Mouse (Mus musculus): Measurements from ENCODE around the gene Lgalsl. TPM values are rescaled to one million over a fixed set of nuclear protein-coding genes. Genes with fewer than 3 reads are reported as not detected.

Lgalsl gene
- total and polyA plus RNA-seq, 3 experiments: 8.1 to 22.7 (median 16.4) TPM

- dilution Hi-C loops (cut with MboI; ENCODE audit: extremely low pct_ligation_motif_present, extremely low pct_unique_long_range_greater_than_20kb, low sequenced_read_pairs) (no loop called here), in situ Hi-C loops (cut with MboI; ENCODE audit: low pct_ligation_motif_present, low pct_unique_long_range_greater_than_20kb, low sequenced_read_pairs) (no loop called here)
- Histone ChIP-seq H3K4me3 (replicated peaks in 1 of 3; ENCODE audit: low read depth in 2 of 3, low read length in 2 of 3, poor library complexity in 1 of 3) (peak overlapping the region; percentile 71 to 79 (median 79)), H3K4me1 (ENCODE audit: control insufficient read depth in 1 of 2, insufficient read depth in 2 of 2) (peaks cover 3 to 16% of the 10 kb centered on the region in 2 experiments), H3K9ac (ENCODE audit: insufficient read depth, low read depth) (peak overlapping the region; percentile 86), H3K27me3 (replicated peaks) (peaks cover 26% of the 10 kb centered on the region), H3K4me2 (ENCODE audit: insufficient read depth, low read depth, poor library complexity, severe bottlenecking) (peak overlapping the region; percentile 83), H3K79me2 (replicated peaks; ENCODE audit: control insufficient read depth, extremely low read depth, insufficient read depth, poor library complexity, severe bottlenecking) (no peaks in the 10 kb centered on the region), H3K36me3 (replicated peaks in 1 of 2; ENCODE audit: control insufficient read depth in 1 of 2, insufficient read depth in 1 of 2, low read length in 1 of 2) (peaks cover 13 to 35% of the 10 kb centered on the region in 2 experiments), H3K27ac (ENCODE audit: insufficient read depth, low read depth) (no peak overlapping the region), H3K9me3 (replicated peaks; ENCODE audit: low read length) (no peaks in the 10 kb centered on the region)
- no peak for TF ChIP-seq MAX (IDR thresholded peaks at IDR 0.05; ENCODE audit: low read length)
- no peak for TF ChIP-seq MAFK (IDR thresholded peaks at IDR 0.05; ENCODE audit: insufficient replicate concordance, low read length)
- peak; percentile 69; the same call in 1 of the 2 replicates for TF ChIP-seq MEF2A (IDR thresholded peaks at IDR 0.05; ENCODE audit: borderline replicate concordance, low read depth, low read length)
- TF ChIP-seq TCF12 (IDR thresholded peaks at IDR 0.05; ENCODE audit: low read depth, low read length): no peak
- no peak for TF ChIP-seq MAZ (IDR thresholded peaks at IDR 0.05; ENCODE audit: low read depth, low read length)
- no peak for TF ChIP-seq IRF4 (IDR thresholded peaks at IDR 0.05; ENCODE audit: low read depth, low read length)
- TF ChIP-seq SIN3A (IDR thresholded peaks at IDR 0.05; ENCODE audit: low read length): 0 out of 2 replicates have a peak, but pooled peaks have one; percentile 22
- DNase-seq (ENCODE audit: extremely low read depth): peak; percentile 29
These were observed 717 bp downstream of the Lgalsl start for GRCm38 (mm10) chr11:20829993-20830685.

- Histone ChIP-seq H3K27me3 (replicated peaks) (peaks cover 20% of the 10 kb centered on the region), H3K4me2 (ENCODE audit: insufficient read depth, low read depth, poor library complexity, severe bottlenecking) (0 out of 2 replicates have a peak overlapping the region, but pooled peaks have one; percentile 4), H3K4me3 (replicated peaks in 1 of 3; ENCODE audit: low read depth in 2 of 3, low read length in 2 of 3, poor library complexity in 1 of 3) (no peak overlapping the region), H3K27ac (ENCODE audit: insufficient read depth, low read depth) (no peak overlapping the region), H3K9ac (ENCODE audit: insufficient read depth, low read depth) (no peak overlapping the region), H3K9me3 (replicated peaks; ENCODE audit: low read length) (no peaks in the 10 kb centered on the region), H3K4me1 (ENCODE audit: control insufficient read depth in 1 of 2, insufficient read depth in 2 of 2) (peaks cover 3 to 16% of the 10 kb centered on the region in 2 experiments), H3K36me3 (replicated peaks in 1 of 2; ENCODE audit: control insufficient read depth in 1 of 2, insufficient read depth in 1 of 2, low read length in 1 of 2) (peaks cover 16 to 40% of the 10 kb centered on the region in 2 experiments), H3K79me2 (replicated peaks; ENCODE audit: control insufficient read depth, extremely low read depth, insufficient read depth, poor library complexity, severe bottlenecking) (no peaks in the 10 kb centered on the region)
- TF ChIP-seq NRF1 (IDR thresholded peaks at IDR 0.05; ENCODE audit: low read depth, low read length) (no peak), POLR2A (IDR thresholded peaks at IDR 0.05; ENCODE audit: low read depth, low read length) (no peak), KAT2A (IDR thresholded peaks at IDR 0.05; ENCODE audit: insufficient replicate concordance, low read length) (no peak), PAX5 (IDR thresholded peaks at IDR 0.05; ENCODE audit: low read length) (no peak), MXI1 (IDR thresholded peaks at IDR 0.05; ENCODE audit: low read depth, low read length) (no peak), MAX (IDR thresholded peaks at IDR 0.05; ENCODE audit: low read length) (no peak), SMC3 (IDR thresholded peaks at IDR 0.05; ENCODE audit: low read depth, low read length) (no peak), SIN3A (IDR thresholded peaks at IDR 0.05; ENCODE audit: low read length) (no peak), CHD1 (IDR thresholded peaks at IDR 0.05; ENCODE audit: low read depth, low read length) (no peak), HCFC1 (IDR thresholded peaks at IDR 0.05; ENCODE audit: low read depth, low read length) (no peak), MYC (IDR thresholded peaks at IDR 0.05; ENCODE audit: low read depth, low read length) (no peak), ZNF384 (IDR thresholded peaks at IDR 0.05; ENCODE audit: low read depth, low read length) (no peak), ELF1 (IDR thresholded peaks at IDR 0.05; ENCODE audit: low read depth, low read length) (no peak), ETS1 (conservative IDR thresholded peaks at IDR 0.05; ENCODE audit: low read depth, low read length) (no peak), CTCF (conservative IDR thresholded peaks at IDR 0.05 in 1 of 2, IDR thresholded peaks at IDR 0.05 in 1 of 2; ENCODE audit: low read depth in 2 of 2, low read length in 2 of 2) (no peak), ZC3H11A (IDR thresholded peaks at IDR 0.05; ENCODE audit: low read depth, low read length) (no peak)
- no peak for DNase-seq (ENCODE audit: extremely low read depth)
- in situ Hi-C loops (cut with MboI; ENCODE audit: low pct_ligation_motif_present, low pct_unique_long_range_greater_than_20kb, low sequenced_read_pairs): no loop called here
- dilution Hi-C loops (cut with MboI; ENCODE audit: extremely low pct_ligation_motif_present, extremely low pct_unique_long_range_greater_than_20kb, low sequenced_read_pairs): no loop called here
These were observed 1.7 kb downstream of the Lgalsl start for GRCm38 (mm10) chr11:20829056-20829686.

Measured in CH12.LX (cell line).